Mouse (Mus musculus): ENCODE data around the gene Wipf2. TPM values are rescaled to one million over a fixed set of nuclear protein-coding genes. Genes with fewer than 3 reads are reported as not detected.

The Wipf2 gene
- polyA plus RNA-seq, 1 experiment from 2014 or later, result 3.9 TPM

- Histone ChIP-seq H3K36me3 (no peaks in the 10 kb centered on the region), H3K9ac (replicated peaks) (no peak overlapping the region), H3K9me3 (replicated peaks) (no peaks in the 10 kb centered on the region), H3K4me1 (peaks cover 8% of the 10 kb centered on the region), H3K27me3 (replicated peaks) (no peaks in the 10 kb centered on the region), H3K4me3 (replicated peaks) (no peak overlapping the region), H3K27ac (replicated peaks) (no peak overlapping the region), H3K4me2 (no peak overlapping the region)
- WGBS, result 34% methylated on average over 14 of the region's 14 CpGs
- ATAC-seq (ENCODE audit: low FRiP score), result no peak
These were observed 4.4 kb upstream of the Wipf2 start for GRCm38 (mm10) chr11:98858759-98859731.

GRCm38 (mm10) chr11:98863751-98864429, 452 bp downstream of the Wipf2 start:
- H3K4me2 ChIP-seq, result peak overlapping the region; percentile 59
- peak overlapping the region; percentile 96 for H3K27ac ChIP-seq (replicated peaks)
- under 1% methylated on average over 37 of the region's 39 CpGs for WGBS
- H3K4me1 ChIP-seq, result peaks cover 29% of the 10 kb centered on the region
- ATAC-seq (ENCODE audit: low FRiP score), result peak; percentile 75
- H3K36me3 ChIP-seq, result peaks cover 11% of the 10 kb centered on the region; the same call in 1 of the 2 replicates
- no peaks in the 10 kb centered on the region for H3K27me3 ChIP-seq (replicated peaks)
- H3K4me3 ChIP-seq (replicated peaks), result peak overlapping the region; percentile 66
- H3K9me3 ChIP-seq (replicated peaks), result no peaks in the 10 kb centered on the region
- peak overlapping the region; percentile 68 for H3K9ac ChIP-seq (replicated peaks)

GRCm38 (mm10) chr11:98867293-98867692, 3.9 kb downstream of the Wipf2 start:
- Histone ChIP-seq H3K4me2 (no peak overlapping the region), H3K27me3 (replicated peaks) (no peaks in the 10 kb centered on the region), H3K4me1 (peaks cover 41% of the 10 kb centered on the region), H3K9me3 (replicated peaks) (no peaks in the 10 kb centered on the region), H3K9ac (replicated peaks) (no peak overlapping the region), H3K27ac (replicated peaks) (peak overlapping the region; percentile 15; the same call in 1 of the 2 replicates), H3K4me3 (replicated peaks) (no peak overlapping the region), H3K36me3 (peaks cover 17% of the 10 kb centered on the region; the same call in 1 of the 2 replicates)
- WGBS, result 44% methylated on average over 12 of the region's 12 CpGs
- ATAC-seq (ENCODE audit: low FRiP score), result no peak

GRCm38 (mm10) chr11:98869906-98870305, 6.5 kb downstream of the Wipf2 start:
- WGBS, result 92% methylated on average over 8 of the region's 8 CpGs
- Histone ChIP-seq H3K4me3 (replicated peaks) (no peak overlapping the region), H3K4me2 (no peak overlapping the region), H3K9me3 (replicated peaks) (no peaks in the 10 kb centered on the region), H3K9ac (replicated peaks) (no peak overlapping the region), H3K27ac (replicated peaks) (no peak overlapping the region), H3K4me1 (peaks cover 26% of the 10 kb centered on the region), H3K36me3 (peaks cover 18% of the 10 kb centered on the region; the same call in 1 of the 2 replicates), H3K27me3 (replicated peaks) (no peaks in the 10 kb centered on the region)
- no peak for ATAC-seq (ENCODE audit: low FRiP score)

- H3K9ac ChIP-seq (replicated peaks), result no peak overlapping the region
- no peak overlapping the region for H3K27ac ChIP-seq (replicated peaks)
- peaks cover 18% of the 10 kb centered on the region; the same call in 1 of the 2 replicates for H3K36me3 ChIP-seq
- H3K4me1 ChIP-seq, result peaks cover 26% of the 10 kb centered on the region
- H3K4me3 ChIP-seq (replicated peaks), result no peak overlapping the region
- no peak for ATAC-seq (ENCODE audit: low FRiP score)
- no peaks in the 10 kb centered on the region for H3K27me3 ChIP-seq (replicated peaks)
- H3K4me2 ChIP-seq, result no peak overlapping the region
- 83% methylated on average over 5 of the region's 5 CpGs for WGBS
- no peaks in the 10 kb centered on the region for H3K9me3 ChIP-seq (replicated peaks)
These were observed 7.4 kb downstream of the Wipf2 start for GRCm38 (mm10) chr11:98870791-98871190.

- no peak overlapping the region for H3K9ac ChIP-seq (replicated peaks)
- no peak overlapping the region for H3K27ac ChIP-seq (replicated peaks)
- peaks cover 22% of the 10 kb centered on the region for H3K4me1 ChIP-seq
- peaks cover 18% of the 10 kb centered on the region; the same call in 1 of the 2 replicates for H3K36me3 ChIP-seq
- no peak overlapping the region for H3K4me3 ChIP-seq (replicated peaks)
- H3K27me3 ChIP-seq (replicated peaks), result no peaks in the 10 kb centered on the region
- WGBS, result 70% methylated on average over 4 of the region's 4 CpGs
- no peak for ATAC-seq (ENCODE audit: low FRiP score)
- H3K4me2 ChIP-seq, result no peak overlapping the region
- H3K9me3 ChIP-seq (replicated peaks), result no peaks in the 10 kb centered on the region
These were observed 8.0 kb downstream of the Wipf2 start for GRCm38 (mm10) chr11:98871416-98871815.

GRCm38 (mm10) chr11:98872040-98872439, 8.6 kb downstream of the Wipf2 start:
- H3K4me3 ChIP-seq (replicated peaks), result no peak overlapping the region
- H3K9ac ChIP-seq (replicated peaks), result no peak overlapping the region
- no peaks in the 10 kb centered on the region for H3K27me3 ChIP-seq (replicated peaks)
- H3K4me1 ChIP-seq, result peaks cover 28% of the 10 kb centered on the region
- H3K4me2 ChIP-seq, result no peak overlapping the region
- peaks cover 17% of the 10 kb centered on the region; the same call in 1 of the 2 replicates for H3K36me3 ChIP-seq
- WGBS, result 73% methylated on average over 4 of the region's 4 CpGs
- ATAC-seq (ENCODE audit: low FRiP score), result no peak
- no peaks in the 10 kb centered on the region for H3K9me3 ChIP-seq (replicated peaks)
- H3K27ac ChIP-seq (replicated peaks), result no peak overlapping the region

- Histone ChIP-seq H3K27me3 (replicated peaks) (no peaks in the 10 kb centered on the region), H3K36me3 (0 out of 2 replicates have a peak, but pooled peaks cover 7% of the 10 kb centered on the region), H3K4me1 (peaks cover 21% of the 10 kb centered on the region), H3K4me2 (no peak overlapping the region), H3K27ac (replicated peaks) (no peak overlapping the region), H3K9me3 (replicated peaks) (no peaks in the 10 kb centered on the region), H3K4me3 (replicated peaks) (no peak overlapping the region), H3K9ac (replicated peaks) (no peak overlapping the region)
- WGBS, result 97% methylated on average over 9 of the region's 9 CpGs
- ATAC-seq (ENCODE audit: low FRiP score), result no peak
These were observed 10.5 kb downstream of the Wipf2 start for GRCm38 (mm10) chr11:98873900-98874299.

GRCm38 (mm10) chr11:98877001-98877400, 13.6 kb downstream of the Wipf2 start:
- no peak overlapping the region for H3K9ac ChIP-seq (replicated peaks)
- H3K4me1 ChIP-seq, result peaks cover 10% of the 10 kb centered on the region
- ATAC-seq (ENCODE audit: low FRiP score), result no peak
- H3K9me3 ChIP-seq (replicated peaks), result no peaks in the 10 kb centered on the region
- no peaks in the 10 kb centered on the region for H3K27me3 ChIP-seq (replicated peaks)
- no peak overlapping the region for H3K4me2 ChIP-seq
- no peak overlapping the region for H3K4me3 ChIP-seq (replicated peaks)
- 75% methylated on average over 9 of the region's 9 CpGs for WGBS
- peaks cover 7% of the 10 kb centered on the region; the same call in 1 of the 2 replicates for H3K36me3 ChIP-seq
- H3K27ac ChIP-seq (replicated peaks), result no peak overlapping the region

GRCm38 (mm10) chr11:98887703-98888102, 24.3 kb downstream of the Wipf2 start:
- Histone ChIP-seq H3K27ac (replicated peaks) (no peak overlapping the region), H3K36me3 (peaks cover 73% of the 10 kb centered on the region), H3K9ac (replicated peaks) (no peak overlapping the region), H3K4me1 (no peaks in the 10 kb centered on the region), H3K9me3 (replicated peaks) (no peaks in the 10 kb centered on the region), H3K4me2 (no peak overlapping the region), H3K4me3 (replicated peaks) (no peak overlapping the region), H3K27me3 (replicated peaks) (no peaks in the 10 kb centered on the region)
- WGBS, result 97% methylated on average over 3 of the region's 3 CpGs
- ATAC-seq (ENCODE audit: low FRiP score), result no peak

- no peaks in the 10 kb centered on the region for H3K9me3 ChIP-seq (replicated peaks)
- no peak overlapping the region for H3K27ac ChIP-seq (replicated peaks)
- H3K4me3 ChIP-seq (replicated peaks), result no peak overlapping the region
- H3K4me2 ChIP-seq, result no peak overlapping the region
- H3K27me3 ChIP-seq (replicated peaks), result no peaks in the 10 kb centered on the region
- ATAC-seq (ENCODE audit: low FRiP score), result no peak
- over 99% methylated on average over 4 of the region's 4 CpGs for WGBS
- no peaks in the 10 kb centered on the region for H3K4me1 ChIP-seq
- H3K36me3 ChIP-seq, result peaks cover 87% of the 10 kb centered on the region
- no peak overlapping the region for H3K9ac ChIP-seq (replicated peaks)
These were observed 25.6 kb downstream of the Wipf2 start for GRCm38 (mm10) chr11:98889077-98889476.

Measured in neural tube, embryonic 15.5 days (tissue).